Mouse (Mus musculus) frontal cortex, postnatal 36 days (tissue): ENCODE data around the gene Robo1.

Source experiments
- DNase-seq, 2 experiments: peaks; one replicate each; pipeline ENCODE4 v3.0.0; 2022; ENCODE audit warnings: low spot score in 2 of 2

Gene Robo1

DNA sequence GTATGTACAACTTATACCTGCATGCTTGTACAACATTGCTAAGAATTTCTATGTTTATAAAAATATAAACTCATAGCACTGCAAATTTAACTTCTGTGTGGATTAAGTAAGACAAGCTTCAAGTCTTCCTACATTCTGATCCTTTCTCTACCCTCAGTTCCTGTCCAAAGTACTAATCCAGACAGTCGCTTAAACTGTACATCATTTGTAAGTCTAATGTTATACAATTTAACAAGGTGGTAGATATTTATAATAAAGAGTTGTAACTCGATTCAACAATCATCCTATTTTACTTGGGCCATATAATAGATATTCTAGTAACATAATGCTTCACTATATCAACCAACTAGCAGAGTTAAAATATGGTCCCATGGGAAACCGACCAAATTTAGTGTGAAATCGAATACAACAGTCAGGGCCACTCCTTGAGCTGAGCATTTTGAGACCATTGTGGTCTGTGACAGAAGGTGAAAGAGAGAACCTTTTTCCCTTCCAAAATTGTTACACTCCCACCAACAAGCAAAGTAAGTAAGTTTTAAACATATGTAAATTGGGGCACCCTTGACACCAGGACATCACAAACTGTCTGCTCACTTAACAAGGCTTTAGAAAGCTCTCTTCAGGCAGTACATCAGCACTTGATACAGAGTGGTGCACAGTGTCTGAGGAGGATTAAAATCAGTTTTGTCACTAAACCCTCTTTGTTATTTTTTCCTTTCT is 295.5 kb downstream of the Robo1 start:
- no peak for DNase-seq

DNA sequence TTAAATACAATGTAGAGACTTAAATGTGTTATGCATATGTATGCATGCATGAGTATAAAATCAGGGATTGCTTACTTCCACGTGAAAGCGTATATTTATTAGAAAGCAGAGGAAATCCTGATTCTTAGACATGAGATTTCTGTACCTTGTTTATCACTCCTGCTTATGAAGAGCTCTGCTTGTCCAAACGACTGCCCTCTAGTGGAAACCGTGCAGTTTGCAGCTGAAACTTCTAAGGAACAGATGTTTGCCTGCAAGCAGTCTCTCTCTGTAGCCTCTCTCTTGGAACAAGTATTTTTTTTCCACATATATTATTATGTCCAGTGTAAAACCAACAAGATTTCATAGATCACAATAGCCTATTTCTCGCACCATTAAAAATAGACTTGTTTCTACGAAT is 297.0 kb downstream of the Robo1 start:
- peak; percentile 70 to 87 for DNase-seq

DNA sequence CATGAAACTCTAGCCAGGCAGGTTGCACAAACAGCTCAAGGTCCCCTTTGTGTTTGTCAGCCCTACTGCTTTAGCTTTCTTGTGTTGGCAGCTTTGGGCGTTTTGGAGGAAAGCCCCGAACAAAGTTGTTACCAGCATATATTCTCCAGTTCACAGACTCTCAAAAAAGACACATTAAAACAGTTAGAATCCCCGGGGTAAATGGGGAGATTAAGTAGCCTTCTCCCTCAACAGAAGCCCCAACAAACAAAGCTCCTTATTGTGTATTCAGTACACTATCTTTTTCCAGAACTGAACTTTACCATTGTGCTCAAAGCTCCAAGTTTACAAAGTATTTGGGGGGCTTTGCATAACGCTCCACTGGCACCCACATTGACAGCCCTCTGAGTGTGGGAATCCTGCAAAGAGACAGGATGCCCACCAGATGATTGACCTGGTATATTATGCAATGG is 302.6 kb downstream of the Robo1 start:
- DNase-seq, result no peak

DNA sequence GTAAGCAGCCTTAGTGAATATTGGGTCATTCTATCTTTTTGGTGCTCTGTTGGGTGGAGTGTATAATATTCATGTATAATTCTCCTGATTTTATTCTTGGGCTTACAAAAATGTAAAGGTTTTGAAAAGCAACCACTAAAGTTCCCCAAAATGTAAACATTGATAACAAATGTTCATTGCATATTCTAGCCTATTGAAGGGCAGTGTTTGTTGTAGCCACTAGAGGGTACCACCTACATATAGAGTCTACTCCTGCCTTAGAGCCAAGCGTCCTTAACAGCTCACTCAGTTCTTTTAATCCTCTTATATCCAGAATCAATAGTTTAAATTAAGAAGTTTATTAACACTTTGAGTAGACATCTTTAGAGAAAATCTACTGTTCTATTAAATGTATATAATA is 306.8 kb downstream of the Robo1 start:
- peak in 1 of 2 experiments; percentile 22 for DNase-seq

DNA sequence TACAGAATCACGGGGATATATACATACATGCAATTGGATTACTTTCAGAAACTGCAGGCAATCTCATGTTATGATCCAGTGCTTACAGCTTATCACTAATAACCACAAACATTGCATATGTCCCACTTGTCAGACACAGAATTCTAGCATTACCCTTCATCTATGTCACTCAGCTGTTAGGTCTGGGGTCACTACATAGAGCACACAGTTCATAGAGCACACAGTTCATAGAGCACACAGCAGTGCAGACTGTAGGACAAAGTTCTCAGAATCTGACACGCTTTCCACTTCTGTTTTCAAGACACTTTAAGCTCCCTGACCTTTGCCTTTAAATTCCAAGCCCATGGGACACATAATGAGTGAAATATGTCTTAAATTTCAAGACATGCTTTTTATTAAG is 307.3 kb downstream of the Robo1 start:
- DNase-seq, result no peak

DNA sequence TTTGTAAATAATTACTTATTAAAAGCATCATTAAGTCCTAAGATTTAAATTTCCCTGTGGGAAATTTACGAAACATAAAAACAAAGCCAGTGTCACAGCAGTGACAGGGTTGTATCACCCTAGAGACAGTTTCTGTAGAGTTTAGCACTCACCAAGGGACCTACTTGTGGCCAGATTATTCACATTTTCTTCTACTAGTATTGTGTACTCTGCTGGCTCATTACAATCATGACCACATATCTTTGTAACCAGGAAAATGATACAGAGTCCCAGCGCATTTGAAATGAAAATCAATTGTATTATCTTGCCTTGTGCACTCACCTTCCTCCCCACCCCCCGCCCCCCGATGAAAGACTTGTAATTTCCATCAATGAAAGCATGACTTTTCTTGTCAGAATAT is 314.3 kb downstream of the Robo1 start:
- DNase-seq, result no peak

DNA sequence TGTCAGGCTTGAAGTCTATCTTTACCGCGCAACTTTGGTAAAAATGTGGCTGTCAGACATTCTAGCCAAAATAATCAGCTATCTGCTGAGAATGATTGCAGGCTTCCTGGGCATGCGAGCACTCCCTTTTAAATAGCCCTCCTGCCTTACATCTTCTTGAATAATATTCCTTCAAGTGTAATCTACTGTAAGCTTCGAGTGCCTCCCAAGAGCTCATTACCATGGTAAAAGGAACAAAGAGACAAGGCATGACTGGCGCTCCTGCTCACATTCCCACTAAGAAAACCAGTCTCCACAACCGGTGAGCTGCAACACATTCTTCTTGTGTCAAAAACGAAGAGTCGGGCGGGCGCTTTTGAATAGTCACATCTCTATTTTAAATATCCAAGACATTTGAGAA is 314.8 kb downstream of the Robo1 start:
- no peak for DNase-seq

DNA sequence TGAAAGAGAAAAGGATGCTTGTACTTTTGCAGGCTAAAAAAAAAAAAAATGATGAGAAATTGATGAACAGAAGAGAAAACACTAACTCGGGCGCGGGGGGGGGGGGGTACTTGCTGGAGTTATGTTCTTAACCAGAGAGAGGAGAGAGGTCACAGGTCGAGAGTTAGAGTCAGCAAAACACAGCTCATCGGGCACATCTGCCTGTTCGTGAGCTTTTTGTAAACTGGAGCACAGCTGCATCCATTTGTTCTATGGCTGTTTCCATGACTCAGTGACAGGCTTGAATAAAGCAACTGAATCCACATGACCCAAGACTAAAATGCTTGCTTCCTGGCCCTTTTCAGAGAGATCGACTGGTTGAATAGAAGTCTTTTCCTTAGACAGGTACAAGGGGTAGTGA is 325.7 kb downstream of the Robo1 start:
- DNase-seq, result no peak

DNA sequence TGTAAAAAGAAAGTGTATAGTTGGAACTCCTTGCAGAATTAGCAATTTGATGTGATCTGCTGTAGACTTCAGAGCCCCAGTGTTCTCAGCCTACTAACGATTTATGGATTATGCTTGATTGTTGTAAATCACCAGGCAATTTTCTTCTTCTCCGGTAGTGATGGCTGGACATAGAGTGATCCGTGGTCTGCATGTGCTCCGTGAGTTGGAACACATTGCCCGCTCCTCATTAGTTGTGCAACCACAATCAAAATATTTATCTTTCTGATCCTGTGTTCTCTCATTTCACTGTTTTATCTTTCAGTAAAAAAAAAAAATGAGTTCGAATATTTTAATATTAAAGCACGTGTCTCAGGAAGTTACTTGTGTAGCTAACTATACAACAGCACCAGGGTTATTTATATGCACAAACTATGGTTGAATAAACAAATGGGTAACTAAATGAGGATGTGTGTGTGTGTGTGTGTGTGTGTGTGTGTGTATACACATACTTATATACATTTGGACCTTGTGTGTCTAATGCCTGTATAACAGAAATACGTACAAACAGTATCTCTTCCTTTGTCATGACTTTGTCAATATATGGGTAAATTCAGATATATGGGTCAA is 331.3 kb downstream of the Robo1 start:
- DNase-seq, result no peak

DNA sequence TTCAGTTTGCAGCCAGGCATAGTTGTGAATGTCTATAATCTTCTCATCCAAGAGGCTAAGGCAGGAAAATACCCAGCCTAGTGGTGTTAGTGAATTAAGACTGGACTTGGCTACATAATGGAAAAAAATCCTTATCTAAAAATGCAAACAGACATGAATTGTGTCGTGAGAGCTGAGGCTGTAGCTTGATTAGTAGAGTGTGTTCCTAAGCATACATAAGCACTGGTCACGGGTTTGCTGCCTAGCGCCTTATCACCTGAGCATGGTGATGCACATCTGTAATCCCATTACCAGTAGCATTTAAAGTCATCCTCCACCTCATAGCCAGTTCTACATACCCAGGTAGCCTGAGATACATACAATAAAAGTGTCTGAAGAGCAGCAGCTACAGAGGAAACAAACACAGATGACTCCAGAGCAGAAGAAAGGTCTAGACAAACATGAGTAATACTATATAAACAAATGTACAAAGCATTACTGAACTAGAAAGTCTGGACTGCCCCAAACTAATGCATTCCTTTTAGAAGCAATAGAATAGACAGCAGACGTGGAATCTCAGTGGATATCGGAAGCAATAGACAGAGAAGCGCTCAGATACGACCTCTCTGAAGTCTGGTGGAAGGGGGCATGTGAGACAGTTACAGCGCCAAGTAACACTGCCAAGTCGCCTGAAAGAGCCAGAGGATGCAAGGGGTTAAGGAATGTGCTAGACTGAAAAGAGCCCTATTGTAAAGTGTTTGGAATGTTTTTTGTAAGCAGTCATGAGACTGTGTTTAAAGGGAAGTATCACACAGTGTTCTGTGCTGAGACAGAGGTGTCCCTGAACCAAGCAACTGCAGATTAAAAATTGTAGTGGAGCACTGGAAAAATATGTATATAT is 333.1 kb downstream of the Robo1 start:
- DNase-seq, result no peak

DNA sequence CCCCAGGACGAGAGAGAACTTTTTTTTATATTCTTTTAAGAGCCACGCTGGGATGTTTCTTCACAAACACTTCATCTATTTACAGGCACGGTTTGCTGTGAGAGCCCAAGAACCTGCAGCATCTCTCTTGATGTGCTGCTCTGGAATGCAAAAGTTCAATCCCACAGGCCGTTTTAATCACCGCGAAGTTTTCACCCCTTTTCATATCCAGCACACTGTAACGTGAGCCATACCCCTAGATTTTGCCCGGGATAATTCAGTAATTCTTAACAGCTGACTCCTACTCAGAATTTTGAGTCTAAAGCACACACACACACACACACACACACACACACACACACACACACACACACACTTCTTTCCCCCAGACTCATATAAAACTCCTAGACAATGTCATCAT is 337.8 kb downstream of the Robo1 start:
- DNase-seq, result no peak

DNA sequence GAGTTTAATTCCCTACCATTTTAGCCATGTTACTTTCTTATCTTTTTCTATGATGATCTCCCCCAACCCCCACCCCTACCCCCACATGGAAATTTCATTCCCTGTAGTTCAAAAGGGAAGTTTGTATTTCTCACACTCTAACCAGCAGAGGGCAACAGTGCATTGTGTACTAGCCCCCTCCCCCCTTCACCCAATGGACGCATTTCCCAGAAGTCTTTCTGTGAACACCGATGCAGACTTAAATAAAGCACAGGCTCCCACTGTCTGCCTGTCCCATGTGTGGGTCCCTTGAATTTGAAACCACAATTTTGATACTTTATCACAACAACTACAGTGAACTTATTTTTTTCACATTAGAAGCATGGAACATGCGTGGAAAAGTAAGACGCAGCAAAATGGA is 341.2 kb downstream of the Robo1 start:
- no peak for DNase-seq

DNA sequence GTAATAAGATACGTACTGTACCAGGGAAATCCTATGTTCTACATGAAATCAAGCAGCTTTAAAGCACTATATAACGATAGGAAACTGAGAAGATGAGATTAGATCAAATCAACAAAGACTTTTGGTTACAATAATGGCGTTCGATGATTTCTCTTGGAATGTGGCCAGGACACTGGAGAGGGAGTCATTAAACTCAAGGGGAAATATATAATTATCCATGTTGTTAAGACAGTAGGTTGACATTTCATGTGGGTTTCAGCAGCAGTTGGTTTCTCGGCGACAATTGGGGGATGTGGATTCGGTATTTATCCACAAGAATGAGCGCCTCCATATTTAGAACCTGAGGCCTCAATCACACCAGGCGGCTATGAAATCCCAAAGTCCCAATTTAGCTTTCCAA is 347.3 kb downstream of the Robo1 start:
- no peak for DNase-seq

DNA sequence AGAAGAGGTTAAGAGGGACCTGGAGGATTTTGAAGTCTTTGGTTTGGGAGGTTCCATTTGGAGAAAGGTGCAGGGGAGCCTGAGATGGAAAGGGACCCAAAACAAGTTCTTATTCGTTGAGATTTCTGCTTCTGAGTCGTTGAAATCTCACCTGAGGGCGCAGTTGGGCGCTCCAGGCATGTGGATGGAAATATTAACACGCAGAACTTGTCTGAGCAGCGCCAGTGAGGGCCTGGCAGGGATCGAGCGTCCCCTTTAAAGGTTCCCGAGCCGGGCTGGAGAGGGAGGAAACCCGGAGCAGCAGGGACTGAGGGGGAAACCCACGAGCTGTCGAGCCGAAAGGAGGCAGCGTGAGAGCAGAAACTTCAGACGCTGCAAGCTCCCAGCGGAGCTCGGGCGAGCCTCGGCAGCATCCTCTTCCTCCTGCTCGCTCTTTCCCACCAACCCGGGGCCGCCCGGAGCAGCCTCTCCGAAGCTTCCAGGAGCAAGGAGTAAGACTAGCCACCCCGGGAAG is 354.8 kb downstream of the Robo1 start:
- peak; percentile 75 to 78 for DNase-seq

DNA sequence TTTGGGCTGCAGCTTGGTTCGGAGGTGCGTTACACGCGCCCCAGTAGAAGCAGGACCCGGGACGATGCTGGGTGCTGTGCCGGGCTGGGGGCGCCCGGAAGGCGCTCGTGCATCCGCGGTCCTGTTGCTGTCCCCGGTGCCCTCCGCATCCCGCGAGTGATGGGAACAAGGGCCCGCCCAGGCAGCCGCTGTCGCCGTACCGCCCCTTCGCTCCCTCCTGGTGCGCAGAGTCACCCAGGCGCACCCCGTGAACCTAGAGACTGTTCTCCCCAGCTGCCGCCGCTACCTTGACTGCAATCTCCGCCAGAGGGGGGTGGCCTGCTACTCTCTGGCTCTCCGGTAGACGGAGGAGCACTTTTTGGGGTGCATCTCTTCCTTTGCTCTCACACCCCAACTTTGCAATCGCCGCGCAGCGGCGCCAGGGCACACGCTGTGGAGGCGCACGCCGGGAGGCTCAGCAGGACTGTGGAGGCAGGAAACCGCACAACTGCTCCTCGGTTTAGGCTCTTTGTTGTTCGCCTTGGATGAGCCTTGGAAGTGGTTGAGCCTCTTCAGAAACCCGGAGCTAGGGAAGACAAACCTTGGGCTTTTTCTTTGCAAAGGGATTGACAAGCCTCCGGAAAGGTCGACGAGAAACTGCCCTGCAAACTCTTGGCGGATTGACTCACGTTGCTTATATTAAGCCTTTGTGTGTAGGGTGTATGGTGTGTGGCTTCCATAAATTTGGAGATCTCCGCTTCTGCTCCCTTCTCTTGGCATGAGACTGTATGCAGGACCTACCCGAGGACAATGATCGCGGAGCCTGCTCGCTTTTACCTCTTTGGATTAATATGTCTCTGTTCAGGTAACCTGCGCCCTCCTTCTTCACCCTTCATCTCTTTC is 355.5 kb downstream of the Robo1 start:
- DNase-seq, result peak; percentile 60

DNA sequence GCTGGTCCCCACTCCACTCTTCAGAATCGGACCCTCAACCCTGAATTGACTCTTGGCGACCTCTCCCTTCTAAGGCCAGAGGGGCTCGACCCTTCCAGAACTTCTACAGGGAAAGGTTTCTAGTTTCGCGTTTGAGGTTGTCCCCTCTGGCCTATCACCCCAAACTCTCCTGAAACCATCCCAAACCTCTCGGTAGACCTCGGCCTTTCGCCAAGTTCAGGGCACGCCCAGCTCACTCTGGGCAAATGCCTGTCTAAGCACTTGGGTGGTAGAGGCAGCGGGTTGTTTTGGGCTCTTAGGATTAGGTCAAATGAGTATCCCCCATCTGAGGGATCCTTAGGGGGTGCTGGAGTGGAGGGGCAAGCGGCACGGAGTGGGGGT is 356.1 kb downstream of the Robo1 start:
- no peak for DNase-seq

DNA sequence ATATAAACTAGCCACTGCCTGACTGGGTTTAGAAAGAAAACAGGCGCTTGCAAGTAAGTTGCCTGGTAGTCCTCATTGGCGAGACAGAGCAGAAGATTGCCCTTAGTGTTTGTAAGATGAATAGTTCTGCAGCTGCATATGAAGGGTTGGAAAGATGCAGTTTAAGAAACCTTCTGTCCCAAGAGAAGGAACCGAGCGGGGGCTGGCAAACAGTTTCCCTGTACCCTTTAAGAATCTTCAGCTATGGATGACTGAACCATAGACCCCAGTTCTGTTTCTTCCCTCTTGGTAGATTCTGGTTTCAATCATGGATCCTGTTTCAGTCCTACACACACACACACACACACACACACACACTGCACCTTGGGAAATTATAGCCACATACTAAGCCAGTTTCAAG is 356.7 kb downstream of the Robo1 start:
- DNase-seq, result no peak

DNA sequence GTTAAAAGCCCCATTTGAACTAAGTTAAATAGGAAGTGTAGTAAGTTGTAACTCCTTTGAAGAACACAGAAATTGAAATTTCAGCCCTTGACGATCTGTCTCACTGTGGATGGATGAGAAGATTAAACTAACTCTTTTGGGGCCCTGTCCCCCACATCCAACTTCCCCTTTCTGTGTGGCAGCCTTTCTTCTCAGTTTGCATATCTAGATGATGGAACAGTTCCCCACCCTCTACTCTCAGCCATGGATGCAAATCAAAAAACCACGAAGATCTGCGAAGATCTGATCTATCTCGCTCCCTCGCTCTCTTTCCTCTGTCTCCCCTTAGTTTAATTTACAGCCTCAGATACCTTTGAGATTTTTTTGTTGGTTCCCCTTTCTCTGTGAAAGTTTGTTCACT is 357.3 kb downstream of the Robo1 start:
- no peak for DNase-seq

DNA sequence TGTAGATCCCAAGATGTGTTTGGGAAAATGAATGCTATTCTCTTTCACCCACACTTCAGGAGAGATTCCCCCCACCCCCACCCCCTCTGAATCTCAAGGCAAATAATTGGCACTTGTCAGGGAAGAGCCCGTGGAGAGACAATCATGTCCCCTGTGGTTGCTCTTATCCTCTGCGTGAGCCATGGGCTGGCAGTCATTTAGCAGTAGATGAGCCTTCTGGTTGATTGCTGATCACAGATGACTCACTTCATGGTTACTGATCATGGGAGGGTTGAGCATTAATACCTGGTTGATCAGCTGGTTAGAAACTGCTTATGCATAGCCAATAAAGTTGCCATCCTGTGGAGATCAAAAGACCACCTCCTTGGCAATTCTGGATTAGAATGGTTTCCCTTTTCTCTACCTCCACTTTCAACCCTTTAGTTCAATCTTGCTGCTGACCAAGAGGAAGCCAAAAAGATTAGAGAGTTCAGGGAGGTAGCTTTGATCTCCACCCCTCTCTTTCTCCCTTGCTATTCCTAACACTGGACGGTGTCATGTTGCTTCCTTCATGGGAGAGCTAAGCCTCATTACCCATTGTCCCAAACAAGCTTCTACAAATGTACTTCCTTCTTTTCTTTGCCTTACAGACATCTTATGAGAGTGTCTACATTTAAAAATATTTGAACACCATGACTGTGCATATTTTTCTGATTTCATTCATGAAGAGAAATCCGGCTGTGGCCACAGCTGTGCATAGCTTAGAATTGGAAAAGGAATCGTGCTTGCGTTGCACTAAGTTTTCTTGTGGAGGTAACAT is 362.3 kb downstream of the Robo1 start:
- DNase-seq, result no peak

DNA sequence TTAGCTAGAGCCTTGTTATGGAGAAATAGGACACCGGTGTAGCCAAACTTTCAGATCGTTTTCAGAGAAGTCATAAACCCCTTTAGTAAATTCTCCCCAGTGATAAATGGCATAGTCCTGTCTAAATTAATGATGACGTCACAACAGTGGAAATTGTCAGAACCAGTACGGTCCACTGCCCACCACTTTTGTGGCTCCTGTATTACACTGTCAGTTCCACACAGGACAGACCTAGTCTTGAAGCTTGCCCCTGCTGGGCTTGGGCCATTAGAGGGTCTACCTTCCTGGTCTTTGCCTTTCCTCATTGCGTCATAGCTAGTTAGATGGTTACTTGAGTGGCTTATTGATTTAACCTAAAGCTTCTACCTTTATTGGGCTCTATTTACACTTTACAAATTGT is 369.1 kb downstream of the Robo1 start:
- DNase-seq, result no peak

DNA sequence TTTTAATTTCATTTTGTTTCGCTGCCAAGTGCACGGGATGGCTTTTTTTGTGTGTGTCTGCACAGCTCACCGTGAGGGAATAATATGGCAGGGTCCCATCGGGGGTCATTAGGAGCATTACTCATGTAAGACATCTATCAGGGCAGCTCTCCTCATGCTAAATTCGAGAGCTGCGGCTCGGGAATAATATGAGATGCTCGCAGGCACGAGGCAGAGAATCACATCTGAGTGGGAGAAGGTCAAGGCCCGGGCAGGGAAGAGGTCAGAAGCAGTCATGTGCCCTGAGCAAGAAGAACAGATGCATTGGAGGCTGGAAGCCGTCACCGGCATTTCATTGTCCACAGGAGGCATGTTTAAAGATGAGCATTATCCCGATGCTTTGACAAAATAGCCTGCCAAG is 370.3 kb downstream of the Robo1 start:
- DNase-seq, result no peak
